Mouse (Mus musculus) forebrain, embryonic 14.5 days (tissue): ENCODE results near the gene Jade2. TPM values are rescaled to one million over a fixed set of nuclear protein-coding genes. Genes with fewer than 3 reads are reported as not detected.

ENCODE experiments used
- ATAC-seq: fragments of 200-750 bp; cut with Nextera tagmentation; 2 replicates; pipeline ENCODE4 v1.8.0; 2017; ENCODE audit warnings: mild to moderate bottlenecking, moderate library complexity
- DNase-seq: peaks from one replicate; pipeline ENCODE4 v3.0.0-alpha.2; 2015; ENCODE audit warnings: low spot score
- H3K27ac ChIP-seq: fragments of 300-500 bp; sonication (generic); 2 replicates; pipeline ENCODE4 v1.5.1; 2014; ENCODE audit warnings: low read depth, mild to moderate bottlenecking, control low read depth, low read length, moderate library complexity
- H3K27me3 ChIP-seq: fragments of 300-500 bp; sonication (generic); replicated peaks from 2 replicates; pipeline ENCODE4 v1.6.1; 2014; ENCODE audit warnings: low read length, control low read depth, mixed read lengths; ENCODE audit not compliant: control insufficient read depth, insufficient read depth
- H3K36me3 ChIP-seq: fragments of 300-500 bp; sonication (generic); 2 replicates; pipeline ENCODE4 v1.6.1; 2014; ENCODE audit warnings: low read length, control low read depth; ENCODE audit not compliant: control insufficient read depth, insufficient read depth
- H3K4me1 ChIP-seq: fragments of 300-500 bp; sonication (generic); 2 replicates; pipeline ENCODE4 v1.6.1; 2014; ENCODE audit warnings: antibody characterized with exemption, low read length, control low read depth; ENCODE audit not compliant: control insufficient read depth, insufficient read depth
- H3K4me2 ChIP-seq: fragments of 300-500 bp; sonication (generic); 2 replicates; pipeline ENCODE4 v1.6.1; 2014; ENCODE audit warnings: mild to moderate bottlenecking, control low read depth, low read length
- H3K4me3 ChIP-seq: fragments of 300-500 bp; sonication (generic); 2 replicates; pipeline ENCODE4 v1.5.1; 2014; ENCODE audit warnings: low read depth, low read length, control low read depth
- H3K9ac ChIP-seq: fragments of 300-500 bp; sonication (generic); 2 replicates; pipeline ENCODE4 v1.6.1; 2014; ENCODE audit warnings: mild to moderate bottlenecking, low read length, control low read depth, moderate library complexity
- H3K9me3 ChIP-seq: fragments of 300-500 bp; sonication (generic); replicated peaks from 2 replicates; pipeline ENCODE4 v1.6.1; 2016; ENCODE audit warnings: low read length, control low read depth, mixed read lengths; ENCODE audit not compliant: control insufficient read depth
- WGBS: fragments of 180-500 bp; shearing (Covaris S2); extraction: QIAGEN DNeasy Blood & Tissue Kit; methylation state at CpG from one replicate; pipeline ENCODE4 v1.1.7; 2014; 5-methylcytosine and 5-hydroxymethylcytosine counted together
- polyA plus RNA-seq: library from polyadenylated mRNA; unstranded; fragments of >200 nt; fragmentation: Nextera tagmentation; extraction: Ambion mirVana; gene quantifications from 2 replicates; pipeline ENCODE4 v1.2.1, GENCODE M21; 2014

Gene Jade2
- polyA plus RNA-seq, 1 experiment from 2014 or later, result 0.20 TPM

GRCm38 (mm10) chr11:51881776-51882175 is 24.3 kb upstream of the Jade2 start:
- Histone ChIP-seq H3K4me1 (no peaks in the 10 kb centered on the region), H3K9ac (no peak overlapping the region), H3K4me3 (no peak overlapping the region), H3K4me2 (no peak overlapping the region), H3K36me3 (no peaks in the 10 kb centered on the region), H3K27me3 (no peaks in the 10 kb centered on the region), H3K27ac (no peak overlapping the region), H3K9me3 (no peaks in the 10 kb centered on the region)
- DNase-seq (no peak), ATAC-seq (no peak)
- 79% methylated on average over 7 of the region's 7 CpGs for WGBS

DNA sequence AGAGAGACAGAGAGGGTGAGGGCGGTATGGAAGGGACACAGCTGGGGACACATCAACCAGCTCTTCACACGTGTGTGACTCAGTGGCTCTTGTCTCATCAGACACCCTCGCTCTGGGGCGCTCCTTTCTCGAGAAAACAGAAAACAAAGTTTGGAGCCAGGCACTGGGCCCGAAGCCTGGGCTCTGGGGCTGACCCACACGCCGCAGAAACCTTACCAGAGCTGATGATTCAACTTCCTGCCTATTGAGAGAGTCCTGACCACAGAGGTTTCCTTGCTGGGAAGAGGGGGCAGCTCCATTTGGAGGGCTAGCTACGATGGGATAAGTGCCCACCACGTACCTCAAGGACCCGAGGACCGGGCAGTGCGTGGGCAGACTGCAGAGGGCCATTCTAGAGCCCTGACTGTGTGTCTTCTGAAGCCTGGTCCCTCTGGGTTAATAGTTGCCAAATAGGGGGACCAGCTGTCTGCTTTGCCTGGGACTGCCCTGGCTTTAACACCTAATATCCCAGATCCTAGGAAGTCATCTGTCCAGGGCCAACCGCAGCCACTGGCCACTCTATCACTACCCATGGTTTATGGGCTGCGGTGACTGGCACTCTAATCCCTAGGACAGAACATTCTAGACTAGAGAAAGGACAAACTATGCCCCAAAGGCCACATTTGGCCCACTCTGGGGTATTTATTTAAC is 23.7 kb upstream of the Jade2 start:
- H3K4me2 ChIP-seq, result no peak overlapping the region
- DNase-seq, result no peak
- H3K4me3 ChIP-seq, result no peak overlapping the region
- no peaks in the 10 kb centered on the region for H3K27me3 ChIP-seq
- no peaks in the 10 kb centered on the region for H3K36me3 ChIP-seq
- no peak overlapping the region for H3K27ac ChIP-seq
- WGBS, result 90% methylated on average over 15 of the region's 15 CpGs
- H3K9me3 ChIP-seq, result no peaks in the 10 kb centered on the region
- H3K4me1 ChIP-seq, result no peaks in the 10 kb centered on the region
- no peak for ATAC-seq
- no peak overlapping the region for H3K9ac ChIP-seq

DNA sequence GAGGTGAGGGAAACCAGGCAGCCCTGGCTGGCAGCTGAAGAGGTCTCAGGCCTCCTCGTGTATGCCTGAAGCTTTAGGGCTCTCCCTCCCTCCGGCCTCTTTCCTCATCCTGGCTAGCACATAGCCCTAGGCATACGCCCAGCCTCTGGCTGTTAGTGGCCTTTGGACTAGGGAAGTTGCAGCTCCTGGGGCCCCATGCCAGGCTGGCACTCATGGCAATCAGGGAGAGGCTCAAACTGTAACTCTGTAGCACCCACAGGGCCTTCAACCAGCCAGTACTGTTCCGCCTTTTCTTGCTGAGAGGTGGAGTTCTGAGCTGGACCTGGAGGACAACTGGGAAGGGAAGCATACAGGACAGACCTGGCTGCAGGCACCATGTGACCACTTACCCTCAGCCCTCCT is 19.5 kb upstream of the Jade2 start:
- Histone ChIP-seq H3K4me1 (no peaks in the 10 kb centered on the region), H3K9me3 (no peaks in the 10 kb centered on the region), H3K9ac (no peak overlapping the region), H3K27ac (no peak overlapping the region), H3K36me3 (no peaks in the 10 kb centered on the region), H3K4me2 (no peak overlapping the region), H3K4me3 (no peak overlapping the region), H3K27me3 (no peaks in the 10 kb centered on the region)
- ATAC-seq (no peak), DNase-seq (no peak)
- 81% methylated on average over 4 of the region's 4 CpGs for WGBS

DNA sequence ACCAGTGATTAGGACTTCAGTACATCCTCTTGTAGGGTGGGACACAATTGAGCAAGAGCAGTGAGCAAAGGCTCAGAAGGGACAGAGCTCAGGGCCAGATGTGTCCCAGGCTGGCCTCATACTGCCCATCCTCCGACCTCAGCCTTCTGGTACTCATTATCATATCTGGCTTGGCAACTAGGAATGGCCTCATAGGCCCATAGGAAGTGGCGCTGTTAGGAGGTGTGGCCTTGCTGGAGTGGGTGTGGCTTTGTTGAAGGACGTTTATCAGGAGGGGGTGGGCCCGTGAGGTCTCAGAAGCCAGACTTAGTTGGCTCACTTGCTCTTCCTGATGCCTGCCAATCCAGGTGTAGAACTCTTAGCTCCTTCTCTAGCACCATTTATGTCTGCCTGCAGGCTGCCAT is 18.3 kb upstream of the Jade2 start:
- ATAC-seq (no peak), DNase-seq (no peak)
- H3K9ac ChIP-seq, result no peak overlapping the region
- H3K4me1 ChIP-seq, result no peaks in the 10 kb centered on the region
- no peaks in the 10 kb centered on the region for H3K9me3 ChIP-seq
- 23% methylated on average over 4 of the region's 4 CpGs for WGBS
- no peak overlapping the region for H3K4me3 ChIP-seq
- no peak overlapping the region for H3K4me2 ChIP-seq
- H3K36me3 ChIP-seq, result no peaks in the 10 kb centered on the region
- no peak overlapping the region for H3K27ac ChIP-seq
- H3K27me3 ChIP-seq, result no peaks in the 10 kb centered on the region

GRCm38 (mm10) chr11:51875086-51875485 is 17.6 kb upstream of the Jade2 start:
- no peaks in the 10 kb centered on the region for H3K27me3 ChIP-seq
- H3K36me3 ChIP-seq, result no peaks in the 10 kb centered on the region
- H3K4me2 ChIP-seq, result no peak overlapping the region
- H3K9me3 ChIP-seq, result no peaks in the 10 kb centered on the region
- no peak overlapping the region for H3K9ac ChIP-seq
- H3K4me3 ChIP-seq, result no peak overlapping the region
- no peaks in the 10 kb centered on the region for H3K4me1 ChIP-seq
- no peak overlapping the region for H3K27ac ChIP-seq
- ATAC-seq (no peak), DNase-seq (no peak)
- WGBS, result 84% methylated on average over 1 of the region's 1 CpGs

DNA sequence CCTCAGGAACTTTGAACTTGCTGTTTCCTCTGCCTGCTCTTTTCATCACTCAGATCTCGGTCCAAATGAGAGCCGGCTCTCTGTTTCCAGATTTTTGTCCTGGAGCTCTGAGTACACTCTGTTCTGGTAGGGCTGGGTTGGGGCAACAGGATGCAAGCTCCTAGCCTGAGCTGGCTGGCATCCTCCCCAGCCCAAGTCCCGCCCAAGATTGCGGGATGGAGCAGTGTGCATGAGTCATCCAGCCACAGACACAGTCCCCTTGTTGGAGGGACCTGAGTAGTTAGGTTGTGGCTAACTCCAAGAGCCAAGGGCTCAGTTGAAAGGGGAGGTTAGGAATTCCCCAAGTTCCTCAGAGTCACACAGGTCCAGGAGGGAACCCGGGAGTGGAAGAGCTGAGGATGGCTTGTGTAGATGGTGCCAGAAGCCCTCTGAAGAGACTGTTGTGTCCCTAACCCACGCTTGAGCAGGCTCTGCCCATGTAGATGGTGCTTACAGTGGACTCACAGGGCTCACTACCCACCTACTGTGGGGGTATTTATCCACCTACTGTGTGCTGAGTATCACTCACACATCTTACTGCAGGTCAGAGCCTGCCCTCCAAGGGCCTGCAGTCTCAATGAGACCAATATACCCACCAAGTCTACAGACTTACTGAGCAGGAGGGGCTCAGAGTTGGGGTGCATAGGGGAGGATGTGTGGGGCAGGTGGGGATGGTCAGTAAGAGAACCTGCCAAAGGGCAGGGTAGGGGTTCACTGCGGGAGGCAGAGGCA is 17.0 kb upstream of the Jade2 start:
- Histone ChIP-seq H3K4me3 (no peak overlapping the region), H3K4me1 (no peaks in the 10 kb centered on the region), H3K9me3 (no peaks in the 10 kb centered on the region), H3K27ac (no peak overlapping the region), H3K9ac (no peak overlapping the region), H3K4me2 (no peak overlapping the region), H3K27me3 (no peaks in the 10 kb centered on the region), H3K36me3 (no peaks in the 10 kb centered on the region)
- DNase-seq, result no peak
- 85% methylated on average over 7 of the region's 7 CpGs for WGBS
- no peak for ATAC-seq

DNA sequence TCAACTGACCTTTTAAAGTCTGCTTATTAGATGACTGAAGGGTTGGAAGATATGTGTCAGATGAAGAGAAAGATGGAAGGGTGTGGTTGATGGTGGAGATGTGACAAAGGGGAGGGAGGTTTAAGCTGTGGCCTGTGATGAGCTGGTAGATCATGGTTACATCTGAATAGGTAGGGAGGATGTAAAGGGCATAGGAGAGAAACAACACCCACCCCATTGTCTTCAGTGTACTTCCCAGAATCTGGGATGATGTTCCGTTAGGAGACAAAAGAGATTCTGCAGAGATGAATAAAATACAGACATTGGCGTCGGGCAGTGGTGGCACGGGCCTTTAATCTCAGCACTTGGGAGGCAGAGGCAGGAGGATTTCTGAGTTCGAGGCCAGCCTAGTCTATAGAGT is 15.7 kb upstream of the Jade2 start:
- Histone ChIP-seq H3K4me1 (no peaks in the 10 kb centered on the region), H3K27ac (no peak overlapping the region), H3K9me3 (no peaks in the 10 kb centered on the region), H3K4me3 (no peak overlapping the region), H3K27me3 (no peaks in the 10 kb centered on the region), H3K36me3 (no peaks in the 10 kb centered on the region), H3K9ac (no peak overlapping the region), H3K4me2 (no peak overlapping the region)
- ATAC-seq, result no peak
- DNase-seq, result no peak
- 90% methylated on average over 5 of the region's 5 CpGs for WGBS

- ATAC-seq (no peak), DNase-seq (no peak)
- WGBS, result 89% methylated on average over 10 of the region's 10 CpGs
- Histone ChIP-seq H3K9ac (no peak overlapping the region), H3K4me2 (no peak overlapping the region), H3K36me3 (no peaks in the 10 kb centered on the region), H3K27ac (no peak overlapping the region), H3K4me3 (no peak overlapping the region), H3K4me1 (no peaks in the 10 kb centered on the region), H3K27me3 (no peaks in the 10 kb centered on the region), H3K9me3 (no peaks in the 10 kb centered on the region)
Observed at GRCm38 (mm10) chr11:51867261-51867660, 9.8 kb upstream of the Jade2 start.

DNA sequence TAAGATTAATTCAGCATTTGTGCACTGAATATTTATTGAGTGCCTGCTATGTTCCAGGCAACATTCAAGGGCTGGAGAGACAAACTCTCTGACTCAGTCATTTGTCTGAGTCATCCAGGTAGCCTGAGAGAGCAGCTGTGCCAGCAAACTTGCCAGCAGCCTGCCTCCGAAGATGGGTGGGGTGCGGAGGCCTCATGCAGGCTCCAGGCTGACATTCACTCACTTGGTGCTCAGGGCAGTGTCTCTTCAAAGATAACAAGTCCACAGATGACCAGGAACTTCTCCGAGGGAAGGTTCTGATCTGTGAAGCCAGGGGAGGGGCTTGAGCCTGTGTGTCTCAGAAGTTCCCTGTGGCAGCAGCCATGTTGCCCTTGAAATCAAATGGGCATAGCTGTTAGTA is 8.6 kb upstream of the Jade2 start:
- no peaks in the 10 kb centered on the region for H3K27me3 ChIP-seq
- DNase-seq, result no peak
- no peak for ATAC-seq
- H3K27ac ChIP-seq, result no peak overlapping the region
- H3K36me3 ChIP-seq, result no peaks in the 10 kb centered on the region
- no peak overlapping the region for H3K4me2 ChIP-seq
- H3K4me1 ChIP-seq, result no peaks in the 10 kb centered on the region
- no peak overlapping the region for H3K4me3 ChIP-seq
- H3K9me3 ChIP-seq, result no peaks in the 10 kb centered on the region
- H3K9ac ChIP-seq, result no peak overlapping the region
- WGBS, result 84% methylated on average over 3 of the region's 3 CpGs
